Comparison of ENCODE assay signal across 9 mouse cellular contexts in genomic region chr13:21326191-21326590, GRCm38 (mm10). TPM values are rescaled to one million over a fixed set of nuclear protein-coding genes. Genes with fewer than 3 reads are reported as not detected.
A peak's percentile ranks its signal among the peaks of the same experiment; 100 is the strongest.
DNase-seq lines count a peak whose midpoint lies in the region; ATAC-seq and TF ChIP-seq lines count a peak whose summit lies in the region.
"Had no signal": no experiment of that assay in that cellular context is flagged by ENCODE, and none has a peak within 500 bp of the region (broad histone marks: within the 10 kb centered on the region; RNA-seq: fewer than 3 reads in every experiment).

No protein-coding gene starts in this region.

- H3K9me3 ChIP-seq in limb, embryonic 14.5 days (ENCODE audit: control insufficient read depth, low read length): no peaks in the 10 kb centered on the region
- no peaks in the 10 kb centered on the region for H3K9me3 ChIP-seq in neural tube, embryonic 13.5 days

- peak; percentile 26; the same call in 1 of the 2 replicates for TF ChIP-seq CTCF in kidney, adult 2 months (conservative IDR thresholded peaks at IDR 0.05; ENCODE audit: insufficient read depth, insufficient read length, low read depth, low read length)

- H3K9ac ChIP-seq in limb, embryonic 14.5 days (ENCODE audit: low read depth, low read length, severe bottlenecking): no peak overlapping the region
- no peak overlapping the region for H3K9ac ChIP-seq in neural tube, embryonic 13.5 days

- peak; percentile 42 for DNase-seq in kidney, adult 2 months
- no peak for DNase-seq in kidney, adult 11 months
- peak; percentile 40 for DNase-seq in adipocyte (ENCODE audit: low spot score)
- peak; percentile 10 for DNase-seq in heart, adult 8-10 months (ENCODE audit: low spot score)
- peak; percentile 17 for DNase-seq in limb, embryonic 14.5 days (ENCODE audit: low spot score)
- DNase-seq in spleen, postnatal 4 days (ENCODE audit: low spot score in 2 of 2): no peak
- DNase-seq in right cerebral cortex, postnatal 36 days (ENCODE audit: low spot score in 2 of 2): no peak

- H3K36me3 ChIP-seq in kidney, adult 2 months (ENCODE audit: control insufficient read depth, insufficient read depth, low read length): no peaks in the 10 kb centered on the region
- no peaks in the 10 kb centered on the region for H3K36me3 ChIP-seq in limb, embryonic 14.5 days (ENCODE audit: control insufficient read depth, insufficient read depth, low read length)
- no peaks in the 10 kb centered on the region for H3K36me3 ChIP-seq in neural tube, embryonic 13.5 days

- no peak for ATAC-seq in limb, embryonic 14.5 days (ENCODE audit: low FRiP score, low read depth)
- ATAC-seq in neural tube, embryonic 13.5 days (ENCODE audit: low read depth): no peak

- H3K4me3 ChIP-seq in kidney, adult 2 months (ENCODE audit: insufficient read depth, low read depth, low read length): no peak overlapping the region
- H3K4me3 ChIP-seq in limb, embryonic 14.5 days (replicated peaks; ENCODE audit: low read length): peak overlapping the region; percentile 42; the same call in 1 of the 2 replicates
- peak overlapping the region; percentile 34; the same call in 1 of the 2 replicates for H3K4me3 ChIP-seq in neural tube, embryonic 13.5 days

- H3K27me3 ChIP-seq in kidney, adult 2 months (replicated peaks; ENCODE audit: control insufficient read depth, insufficient read depth, low read length): no peaks in the 10 kb centered on the region
- H3K27me3 ChIP-seq in limb, embryonic 14.5 days (ENCODE audit: control insufficient read depth, insufficient read depth, low read length): no peaks in the 10 kb centered on the region
- H3K27me3 ChIP-seq in neural tube, embryonic 13.5 days: peaks cover 13% of the 10 kb centered on the region

- H3K27ac ChIP-seq in kidney, adult 2 months (ENCODE audit: insufficient read depth, low read depth, low read length): no peak overlapping the region
- H3K27ac ChIP-seq in limb, embryonic 14.5 days (replicated peaks; ENCODE audit: low read depth, low read length): no peak overlapping the region
- no peak overlapping the region for H3K27ac ChIP-seq in neural tube, embryonic 13.5 days (replicated peaks)

- H3K4me2 ChIP-seq in limb, embryonic 14.5 days (replicated peaks; ENCODE audit: low read depth, low read length, severe bottlenecking): peak overlapping the region; percentile 45
- H3K4me2 ChIP-seq in neural tube, embryonic 13.5 days: peak overlapping the region; percentile 55

- no peak for TF ChIP-seq POLR2A in kidney, adult 2 months (IDR thresholded peaks at IDR 0.05; ENCODE audit: low read depth, low read length)
- no peak for TF ChIP-seq POLR2A in limb, embryonic 14.5 days (IDR thresholded peaks at IDR 0.05; ENCODE audit: borderline replicate concordance, extremely low read depth, insufficient read depth, insufficient read length)

- 9% methylated on average over 4 of the region's 4 CpGs for WGBS in kidney, adult 2 months
- 7% methylated on average over 4 of the region's 4 CpGs for WGBS in limb, embryonic 14.5 days
- WGBS in neural tube, embryonic 13.5 days: 11% methylated on average over 4 of the region's 4 CpGs

- H3K4me1 ChIP-seq in kidney, adult 2 months (ENCODE audit: control insufficient read depth, insufficient read depth, low read length): no peaks in the 10 kb centered on the region
- H3K4me1 ChIP-seq in limb, embryonic 14.5 days (ENCODE audit: control insufficient read depth, insufficient read depth, low read length): peaks cover 2% of the 10 kb centered on the region; the same call in 1 of the 2 replicates
- peaks cover 13% of the 10 kb centered on the region; the same call in 1 of the 2 replicates for H3K4me1 ChIP-seq in neural tube, embryonic 13.5 days (replicated peaks)

RNA-seq across cellular contexts. Expression of gene Gpx6, which starts 14.3 kb away (rescaled TPM):
- polyA plus RNA-seq in kidney, adult 2 months (2012; rRNA removed): 24.6 and 28.9 TPM in 2 replicates
- total RNA-seq in heart, adult 8-10 months (2022): not detected
- polyA plus RNA-seq in limb, embryonic 14.5 days (2012; rRNA removed): 0.19 and 0.27 TPM in 2 replicates
- 0.35 and 0.63 TPM in 2 replicates for polyA plus RNA-seq in limb, embryonic 14.5 days (2014; fragmentation: Nextera tagmentation; extraction: Ambion mirVana)
- polyA plus RNA-seq in neural tube, embryonic 13.5 days (2015; fragmentation: Nextera tagmentation; extraction: Ambion mirVana): not detected in 2 replicates
- polyA plus RNA-seq: spleen, adult 2 months had no signal

RNA-seq across cellular contexts. Expression of gene Olfr1367, which starts 20.5 kb away (rescaled TPM):
- not detected in 2 replicates for polyA plus RNA-seq in kidney, adult 2 months (2012; rRNA removed)
- not detected for total RNA-seq in heart, adult 8-10 months (2022)
- polyA plus RNA-seq in limb, embryonic 14.5 days (2012; rRNA removed): not detected in 2 replicates
- polyA plus RNA-seq in limb, embryonic 14.5 days (2014; fragmentation: Nextera tagmentation; extraction: Ambion mirVana): not detected in 2 replicates
- polyA plus RNA-seq in neural tube, embryonic 13.5 days (2015; fragmentation: Nextera tagmentation; extraction: Ambion mirVana): not detected in 2 replicates
- polyA plus RNA-seq: spleen, adult 2 months had no signal

RNA-seq across cellular contexts. Expression of gene Gpx5, which starts 33.7 kb away (rescaled TPM):
- not detected in 2 replicates for polyA plus RNA-seq in kidney, adult 2 months (2012; rRNA removed)
- total RNA-seq in heart, adult 8-10 months (2022): not detected
- 0.05 and 0.29 TPM in 2 replicates for polyA plus RNA-seq in limb, embryonic 14.5 days (2012; rRNA removed)
- polyA plus RNA-seq in limb, embryonic 14.5 days (2014; fragmentation: Nextera tagmentation; extraction: Ambion mirVana): not detected in 2 replicates
- not detected in 2 replicates for polyA plus RNA-seq in neural tube, embryonic 13.5 days (2015; fragmentation: Nextera tagmentation; extraction: Ambion mirVana)
- polyA plus RNA-seq: spleen, adult 2 months had no signal

RNA-seq across cellular contexts. Expression of gene Zscan12, which starts 36.4 kb away (rescaled TPM):
- 1.6 TPM in 2 replicates for polyA plus RNA-seq in kidney, adult 2 months (2012; rRNA removed)
- 1 to 10 TPM; 4.5 to 6.0 (median 5.0) TPM for total RNA-seq in heart, adult 8-10 months (2022)
- 7.0 and 9.7 TPM in 2 replicates for polyA plus RNA-seq in limb, embryonic 14.5 days (2012; rRNA removed)
- 11.2 and 11.4 TPM in 2 replicates for polyA plus RNA-seq in limb, embryonic 14.5 days (2014; fragmentation: Nextera tagmentation; extraction: Ambion mirVana)
- 13.8 and 14.4 TPM in 2 replicates for polyA plus RNA-seq in neural tube, embryonic 13.5 days (2015; fragmentation: Nextera tagmentation; extraction: Ambion mirVana)

Comparison
In these comparisons a context has a peak if more than half of its experiments do, and no peak if none do; other contexts are left out.
1. DNase-seq: peak in kidney, adult 2 months (single experiment), adipocyte (single experiment), heart, adult 8-10 months (single experiment) and limb, embryonic 14.5 days (single experiment); none in kidney, adult 11 months (single experiment), spleen, postnatal 4 days (0 of 2) and right cerebral cortex, postnatal 36 days (0 of 2).
2. RNA of gene Gpx6, which starts 14.3 kb away (polyA plus RNA-seq): 24.6 to 28.9 TPM in kidney, adult 2 months; 0.19 to 0.63 TPM in limb, embryonic 14.5 days and not detected in neural tube, embryonic 13.5 days; every median in the first group is over 10 times any median in the second.